Mouse (Mus musculus) stomach, postnatal 0 days (tissue): ENCODE measurements at regions not wholly inside any gene's neighbourhood (a gene's known extent, or its start where the extent isn't known, plus 50 kb on each side); places are given as distances from the start of the nearest gene placed in this dataset.

ENCODE experiments used
- ATAC-seq: fragments of 200-750 bp; cut with Nextera tagmentation; 2 replicates; pipeline ENCODE4 v1.8.0; 2017; ENCODE audit not compliant: low FRiP score, low TSS enrichment
- DNase-seq: peaks from one replicate; pipeline ENCODE4 v3.0.0-alpha.2; 2016; ENCODE audit warnings: low spot score
- H3K27ac ChIP-seq: fragments of 300-500 bp; sonication (generic); replicated peaks from 2 replicates; pipeline ENCODE4 v1.5.1; 2014; ENCODE audit warnings: mild to moderate bottlenecking, control low read depth
- H3K27me3 ChIP-seq: fragments of 300-500 bp; sonication (generic); 2 replicates; pipeline ENCODE4 v1.6.1; 2014; ENCODE audit warnings: low read length; ENCODE audit not compliant: control insufficient read depth, insufficient read depth
- H3K36me3 ChIP-seq: fragments of 300-500 bp; sonication (generic); 2 replicates; pipeline ENCODE4 v1.6.1; 2014; ENCODE audit warnings: low read length, mixed read lengths; ENCODE audit not compliant: control insufficient read depth, insufficient read depth
- H3K4me1 ChIP-seq: fragments of 300-500 bp; sonication (generic); replicated peaks from 2 replicates; pipeline ENCODE4 v1.6.1; 2014; ENCODE audit warnings: antibody characterized with exemption; ENCODE audit not compliant: control insufficient read depth, insufficient read depth
- H3K4me2 ChIP-seq: fragments of 300-500 bp; sonication (generic); replicated peaks from 2 replicates; pipeline ENCODE4 v1.6.1; 2014; ENCODE audit warnings: low read depth, mild to moderate bottlenecking, control low read depth, moderate library complexity
- H3K4me3 ChIP-seq: fragments of 300-500 bp; sonication (generic); 2 replicates; pipeline ENCODE4 v1.5.1; 2014; ENCODE audit warnings: low read depth, low read length, control low read depth
- H3K9ac ChIP-seq: fragments of 300-500 bp; sonication (generic); 2 replicates; pipeline ENCODE4 v1.6.1; 2014; ENCODE audit warnings: mild to moderate bottlenecking, low read length, control low read depth, mixed read lengths
- H3K9me3 ChIP-seq: fragments of 300-500 bp; sonication (generic); 2 replicates; pipeline ENCODE4 v1.6.1; 2016; ENCODE audit warnings: low read length; ENCODE audit not compliant: control insufficient read depth
- CTCF ChIP-seq: IDR thresholded peaks from 2 replicates; pipeline ENCODE4 v1.5.1; 2016; ENCODE audit warnings: antibody characterized with exemption, low read depth, mild to moderate bottlenecking, moderate library complexity
- EP300 ChIP-seq: optimal IDR thresholded peaks from 2 replicates; pipeline ENCODE3; 2016; ENCODE audit warnings: antibody characterized with exemption
- WGBS: fragments of 180-500 bp; shearing (Covaris S2); extraction: QIAGEN DNeasy Blood & Tissue Kit; methylation state at CpG from one replicate; pipeline ENCODE4 v1.1.7; 2014; 5-methylcytosine and 5-hydroxymethylcytosine counted together

- WGBS, result 86% methylated on average over 5 of the region's 5 CpGs
- H3K27me3 ChIP-seq, result no peaks in the 10 kb centered on the region
- no peak overlapping the region for H3K9ac ChIP-seq
- no peak overlapping the region for H3K27ac ChIP-seq
- H3K9me3 ChIP-seq, result no peaks in the 10 kb centered on the region
- DNase-seq (no peak), ATAC-seq (no peak)
- H3K36me3 ChIP-seq, result no peaks in the 10 kb centered on the region
- H3K4me3 ChIP-seq, result no peak overlapping the region
- H3K4me1 ChIP-seq, result no peaks in the 10 kb centered on the region
- TF ChIP-seq CTCF, result no peak
- no peak for TF ChIP-seq EP300
- no peak overlapping the region for H3K4me2 ChIP-seq
Measured at GRCm38 (mm10) chr11:19073265-19073664, 54.5 kb upstream of the Meis1 start.

- TF ChIP-seq EP300 (no peak), CTCF (no peak)
- Histone ChIP-seq H3K9me3 (no peaks in the 10 kb centered on the region), H3K36me3 (no peaks in the 10 kb centered on the region), H3K4me1 (no peaks in the 10 kb centered on the region), H3K27me3 (no peaks in the 10 kb centered on the region), H3K4me2 (no peak overlapping the region), H3K4me3 (no peak overlapping the region), H3K27ac (no peak overlapping the region), H3K9ac (no peak overlapping the region)
- no peak for ATAC-seq
- 68% methylated on average over 11 of the region's 11 CpGs for WGBS
- DNase-seq, result no peak
Measured at GRCm38 (mm10) chr11:19073887-19074564, 55.2 kb upstream of the Meis1 start.

GRCm38 (mm10) chr11:19091101-19091857 lies 72.5 kb upstream of the Meis1 start:
- WGBS, result 65% methylated on average over 15 of the region's 15 CpGs
- Histone ChIP-seq H3K4me3 (no peak overlapping the region), H3K27ac (no peak overlapping the region), H3K9me3 (no peaks in the 10 kb centered on the region), H3K36me3 (no peaks in the 10 kb centered on the region), H3K4me2 (no peak overlapping the region; the same call in 1 of the 2 replicates), H3K4me1 (no peaks in the 10 kb centered on the region), H3K27me3 (no peaks in the 10 kb centered on the region), H3K9ac (no peak overlapping the region)
- TF ChIP-seq EP300 (no peak), CTCF (no peak)
- DNase-seq (no peak), ATAC-seq (no peak)

GRCm38 (mm10) chr11:19092967-19093745 lies 74.4 kb upstream of the Meis1 start:
- no peaks in the 10 kb centered on the region for H3K36me3 ChIP-seq

GRCm38 (mm10) chr11:19093749-19094148 lies 75.0 kb upstream of the Meis1 start:
- Histone ChIP-seq H3K27ac (no peak overlapping the region), H3K36me3 (no peaks in the 10 kb centered on the region), H3K9me3 (no peaks in the 10 kb centered on the region), H3K9ac (no peak overlapping the region), H3K27me3 (no peaks in the 10 kb centered on the region), H3K4me2 (no peak overlapping the region), H3K4me3 (no peak overlapping the region), H3K4me1 (no peaks in the 10 kb centered on the region)
- TF ChIP-seq EP300 (no peak), CTCF (no peak)
- ATAC-seq (no peak), DNase-seq (no peak)
- WGBS, result 77% methylated on average over 4 of the region's 4 CpGs

More at GRCm38 (mm10) chr11:19092967-19093745, 74.4 kb upstream of the Meis1 start:
- DNase-seq (no peak), ATAC-seq (no peak)
- Histone ChIP-seq H3K9me3 (no peaks in the 10 kb centered on the region), H3K27ac (no peak overlapping the region), H3K4me3 (no peak overlapping the region), H3K9ac (no peak overlapping the region), H3K27me3 (no peaks in the 10 kb centered on the region), H3K4me1 (no peaks in the 10 kb centered on the region), H3K4me2 (no peak overlapping the region)
- 80% methylated on average over 9 of the region's 9 CpGs for WGBS
- TF ChIP-seq CTCF (no peak), EP300 (no peak)
